Mouse (Mus musculus) heart, embryonic 13.5 days (tissue): Measurements from ENCODE around the gene Mxd1. TPM values are rescaled to one million over a fixed set of nuclear protein-coding genes. Genes with fewer than 3 reads are reported as not detected.
A peak's percentile ranks its signal among the peaks of the same experiment; 100 is the strongest.

Source experiments
- ATAC-seq: fragments of 200-750 bp; cut with Nextera tagmentation; 2 replicates; pipeline ENCODE4 v1.8.0; 2017; ENCODE audit warnings: moderate TSS enrichment; ENCODE audit not compliant: insufficient number of reproducible peaks, low FRiP score, low TSS enrichment; ENCODE audit errors: extremely low read depth
- H3K27ac ChIP-seq: fragments of 300-500 bp; sonication (generic); replicated peaks from 2 replicates; pipeline ENCODE4 v1.5.1; 2015; ENCODE audit warnings: moderate library complexity, mild to moderate bottlenecking, inconsistent platforms
- H3K27me3 ChIP-seq: fragments of 300-500 bp; sonication (generic); replicated peaks from 2 replicates; pipeline ENCODE4 v1.6.1; 2015; ENCODE audit warnings: mild to moderate bottlenecking, inconsistent platforms
- H3K36me3 ChIP-seq: fragments of 300-500 bp; sonication (generic); 2 replicates; pipeline ENCODE4 v1.6.1; 2015; ENCODE audit warnings: mild to moderate bottlenecking, inconsistent platforms
- H3K4me1 ChIP-seq: fragments of 300-500 bp; sonication (generic); 2 replicates; pipeline ENCODE4 v1.6.1; 2015; ENCODE audit warnings: inconsistent platforms
- H3K4me2 ChIP-seq: fragments of 300-500 bp; sonication (generic); 2 replicates; pipeline ENCODE4 v1.6.1; 2015; ENCODE audit warnings: inconsistent platforms, mild to moderate bottlenecking, moderate library complexity
- H3K4me3 ChIP-seq: fragments of 300-500 bp; sonication (generic); 2 replicates; pipeline ENCODE4 v1.5.1; 2015; ENCODE audit warnings: moderate library complexity, mild to moderate bottlenecking, inconsistent platforms
- H3K9ac ChIP-seq: fragments of 300-500 bp; sonication (generic); 2 replicates; pipeline ENCODE4 v1.6.1; 2015; ENCODE audit warnings: inconsistent platforms, mild to moderate bottlenecking, moderate library complexity
- H3K9me3 ChIP-seq: fragments of 300-500 bp; sonication (generic); 2 replicates; pipeline ENCODE4 v1.6.1; 2016; ENCODE audit warnings: inconsistent platforms
- WGBS: fragments of 180-500 bp; shearing (Covaris S2); methylation state at CpG from one replicate; pipeline ENCODE4 v1.1.7; 2015; ENCODE audit warnings: mixed read lengths; 5-methylcytosine and 5-hydroxymethylcytosine counted together
- polyA plus RNA-seq: library from polyadenylated mRNA; unstranded; fragments of >200 nt; fragmentation: Nextera tagmentation; extraction: Ambion mirVana; gene quantifications from 2 replicates; pipeline ENCODE4 v1.2.1, GENCODE M21; 2015

Gene Mxd1
- polyA plus RNA-seq, 1 experiment from 2014 or later, result 8.5 TPM

- Histone ChIP-seq H3K4me2 (no peak overlapping the region), H3K9ac (no peak overlapping the region), H3K9me3 (no peaks in the 10 kb centered on the region), H3K4me3 (no peak overlapping the region), H3K36me3 (peaks cover 26% of the 10 kb centered on the region), H3K4me1 (peaks cover 12% of the 10 kb centered on the region), H3K27me3 (no peaks in the 10 kb centered on the region), H3K27ac (no peak overlapping the region)
- ATAC-seq, result no peak
- 61% methylated on average over 4 of the region's 4 CpGs for WGBS
Observed at GRCm38 (mm10) chr6:86645551-86645950, 23.4 kb downstream of the Mxd1 start.

GRCm38 (mm10) chr6:86644775-86645400, 24.1 kb downstream of the Mxd1 start:
- Histone ChIP-seq H3K4me1 (peaks cover 12% of the 10 kb centered on the region), H3K4me2 (no peak overlapping the region), H3K9me3 (no peaks in the 10 kb centered on the region), H3K9ac (no peak overlapping the region), H3K27me3 (no peaks in the 10 kb centered on the region), H3K4me3 (no peak overlapping the region), H3K36me3 (peaks cover 19% of the 10 kb centered on the region), H3K27ac (no peak overlapping the region)
- 68% methylated on average over 3 of the region's 3 CpGs for WGBS
- ATAC-seq, result no peak

- no peaks in the 10 kb centered on the region for H3K9me3 ChIP-seq
- H3K4me1 ChIP-seq, result peaks cover 18% of the 10 kb centered on the region
- H3K9ac ChIP-seq, result no peak overlapping the region; the same call in 1 of the 2 replicates
- 56% methylated on average over 8 of the region's 8 CpGs for WGBS
- no peak for ATAC-seq
- no peak overlapping the region for H3K27ac ChIP-seq
- H3K36me3 ChIP-seq, result no peaks in the 10 kb centered on the region
- no peaks in the 10 kb centered on the region for H3K27me3 ChIP-seq
- no peak overlapping the region for H3K4me3 ChIP-seq
- no peak overlapping the region for H3K4me2 ChIP-seq
Observed at GRCm38 (mm10) chr6:86641716-86642115, 27.2 kb downstream of the Mxd1 start.

GRCm38 (mm10) chr6:86640776-86641175, 28.2 kb downstream of the Mxd1 start:
- H3K27ac ChIP-seq, result peak overlapping the region; percentile 61
- no peak for ATAC-seq
- H3K4me3 ChIP-seq, result no peak overlapping the region
- H3K36me3 ChIP-seq, result no peaks in the 10 kb centered on the region
- peak overlapping the region; percentile 36 for H3K4me2 ChIP-seq
- 0 out of 2 replicates have a peak overlapping the region, but pooled peaks have one; percentile 9 for H3K9ac ChIP-seq
- no peaks in the 10 kb centered on the region for H3K9me3 ChIP-seq
- no peaks in the 10 kb centered on the region for H3K27me3 ChIP-seq
- peaks cover 23% of the 10 kb centered on the region for H3K4me1 ChIP-seq
- WGBS, result 87% methylated on average over 8 of the region's 8 CpGs

- Histone ChIP-seq H3K9ac (0 out of 2 replicates have a peak overlapping the region, but pooled peaks have one; percentile 9), H3K4me2 (peak overlapping the region; percentile 36; the same call in 1 of the 2 replicates), H3K4me1 (peaks cover 23% of the 10 kb centered on the region), H3K27ac (peak overlapping the region; percentile 61), H3K27me3 (no peaks in the 10 kb centered on the region), H3K9me3 (no peaks in the 10 kb centered on the region), H3K36me3 (no peaks in the 10 kb centered on the region), H3K4me3 (no peak overlapping the region)
- WGBS, result 75% methylated on average over 3 of the region's 3 CpGs
- ATAC-seq, result no peak
Observed at GRCm38 (mm10) chr6:86640161-86640560, 28.8 kb downstream of the Mxd1 start.

GRCm38 (mm10) chr6:86639180-86640160, 29.5 kb downstream of the Mxd1 start:
- 70% methylated on average over 18 of the region's 18 CpGs for WGBS
- peak; percentile 65 for ATAC-seq
- peak overlapping the region; percentile 70 for H3K27ac ChIP-seq
- peaks cover 18% of the 10 kb centered on the region for H3K4me1 ChIP-seq
- H3K9ac ChIP-seq, result no peak overlapping the region
- no peaks in the 10 kb centered on the region for H3K36me3 ChIP-seq
- peak overlapping the region; percentile 36; the same call in 1 of the 2 replicates for H3K4me2 ChIP-seq
- H3K9me3 ChIP-seq, result no peaks in the 10 kb centered on the region
- no peak overlapping the region for H3K4me3 ChIP-seq
- no peaks in the 10 kb centered on the region for H3K27me3 ChIP-seq

GRCm38 (mm10) chr6:86638434-86638833, 30.5 kb downstream of the Mxd1 start:
- Histone ChIP-seq H3K4me2 (no peak overlapping the region), H3K9me3 (no peaks in the 10 kb centered on the region), H3K36me3 (no peaks in the 10 kb centered on the region), H3K4me3 (no peak overlapping the region), H3K27ac (peak overlapping the region; percentile 49; the same call in 1 of the 2 replicates), H3K9ac (no peak overlapping the region), H3K27me3 (peaks cover 4% of the 10 kb centered on the region; the same call in 1 of the 2 replicates), H3K4me1 (peaks cover 11% of the 10 kb centered on the region)
- ATAC-seq, result no peak
- WGBS, result 19% methylated on average over 2 of the region's 2 CpGs

GRCm38 (mm10) chr6:86637860-86638259, 31.1 kb downstream of the Mxd1 start:
- H3K4me2 ChIP-seq, result no peak overlapping the region
- no peaks in the 10 kb centered on the region for H3K9me3 ChIP-seq
- H3K27me3 ChIP-seq, result peaks cover 8% of the 10 kb centered on the region; the same call in 1 of the 2 replicates
- ATAC-seq, result no peak
- H3K36me3 ChIP-seq, result no peaks in the 10 kb centered on the region
- no peak overlapping the region; the same call in 1 of the 2 replicates for H3K9ac ChIP-seq
- H3K4me1 ChIP-seq, result peaks cover 11% of the 10 kb centered on the region
- WGBS, result 82% methylated on average over 2 of the region's 2 CpGs
- H3K4me3 ChIP-seq, result no peak overlapping the region
- 0 out of 2 replicates have a peak overlapping the region, but pooled peaks have one; percentile 37 for H3K27ac ChIP-seq

GRCm38 (mm10) chr6:86637171-86637835, 31.7 kb downstream of the Mxd1 start:
- H3K4me2 ChIP-seq, result no peak overlapping the region
- no peaks in the 10 kb centered on the region for H3K9me3 ChIP-seq
- H3K27me3 ChIP-seq, result peaks cover 8% of the 10 kb centered on the region; the same call in 1 of the 2 replicates
- H3K4me1 ChIP-seq, result peaks cover 11% of the 10 kb centered on the region
- no peak overlapping the region; the same call in 1 of the 2 replicates for H3K9ac ChIP-seq
- H3K27ac ChIP-seq, result peak overlapping the region; percentile 37
- no peaks in the 10 kb centered on the region for H3K36me3 ChIP-seq
- 30% methylated on average over 4 of the region's 4 CpGs for WGBS
- H3K4me3 ChIP-seq, result no peak overlapping the region
- no peak for ATAC-seq

- H3K27ac ChIP-seq, result peak overlapping the region; percentile 37
- peaks cover 11% of the 10 kb centered on the region for H3K4me1 ChIP-seq
Observed at GRCm38 (mm10) chr6:86636495-86636894, 32.5 kb downstream of the Mxd1 start.

More at GRCm38 (mm10) chr6:86636495-86636894, 32.5 kb downstream of the Mxd1 start:
- WGBS, result 40% methylated on average over 2 of the region's 2 CpGs
- H3K9ac ChIP-seq, result 0 out of 2 replicates have a peak overlapping the region, but pooled peaks have one; percentile 16
- peak; percentile 60 for ATAC-seq
- no peaks in the 10 kb centered on the region for H3K9me3 ChIP-seq
- no peak overlapping the region for H3K4me3 ChIP-seq
- H3K27me3 ChIP-seq, result peaks cover 8% of the 10 kb centered on the region; the same call in 1 of the 2 replicates
- H3K36me3 ChIP-seq, result no peaks in the 10 kb centered on the region
- H3K4me2 ChIP-seq, result 0 out of 2 replicates have a peak overlapping the region, but pooled peaks have one; percentile 16
